Mouse (Mus musculus) liver, embryonic 11.5 days (tissue): ENCODE data around the gene Gypa. TPM values are rescaled to one million over a fixed set of nuclear protein-coding genes. Genes with fewer than 3 reads are reported as not detected.

Experiments used
- ATAC-seq: fragments of 200-750 bp; cut with Nextera tagmentation; replicated peaks from 2 replicates; pipeline ENCODE4 v1.8.0; 2017; ENCODE audit warnings: moderate number of reproducible peaks, mild to moderate bottlenecking, moderate TSS enrichment, moderate library complexity; ENCODE audit not compliant: low FRiP score
- DNase-seq: peaks from one replicate; pipeline ENCODE4 v3.0.0-alpha.2; 2017; ENCODE audit warnings: low spot score
- H3K27ac ChIP-seq: fragments of 300-500 bp; sonication (generic); 2 replicates; pipeline ENCODE4 v1.5.1; 2014; ENCODE audit warnings: mild to moderate bottlenecking, low read depth, low read length, control low read depth
- H3K27me3 ChIP-seq: fragments of 300-500 bp; sonication (generic); replicated peaks from 2 replicates; pipeline ENCODE4 v1.6.1; 2014; ENCODE audit warnings: low read length, mixed read lengths; ENCODE audit not compliant: control insufficient read depth, insufficient read depth
- H3K36me3 ChIP-seq: fragments of 300-500 bp; sonication (generic); 2 replicates; pipeline ENCODE4 v1.6.1; 2014; ENCODE audit warnings: mild to moderate bottlenecking, low read length, moderate library complexity, mixed read lengths; ENCODE audit not compliant: control insufficient read depth, insufficient read depth
- H3K4me1 ChIP-seq: fragments of 300-500 bp; sonication (generic); replicated peaks from 2 replicates; pipeline ENCODE4 v1.6.1; 2014; ENCODE audit warnings: low read length, mixed read lengths; ENCODE audit not compliant: control insufficient read depth, insufficient read depth
- H3K4me2 ChIP-seq: fragments of 300-500 bp; sonication (generic); 2 replicates; pipeline ENCODE4 v1.6.1; 2014; ENCODE audit warnings: mild to moderate bottlenecking, control low read depth, moderate library complexity
- H3K4me3 ChIP-seq: fragments of 300-500 bp; sonication (generic); 2 replicates; pipeline ENCODE4 v1.5.1; 2014; ENCODE audit warnings: low read depth, low read length, control low read depth
- H3K9ac ChIP-seq: fragments of 300-500 bp; sonication (generic); 2 replicates; pipeline ENCODE4 v1.6.1; 2014; ENCODE audit warnings: low read depth, low read length, control low read depth
- H3K9me3 ChIP-seq: fragments of 300-500 bp; sonication (generic); 2 replicates; pipeline ENCODE4 v1.6.1; 2016; ENCODE audit warnings: low read length, inconsistent platforms, mixed read lengths; ENCODE audit not compliant: control insufficient read depth
- WGBS: fragments of 180-500 bp; shearing (Covaris S2); extraction: QIAGEN DNeasy Blood & Tissue Kit; methylation state at CpG from one replicate; pipeline ENCODE4 v1.1.7; 2014; 5-methylcytosine and 5-hydroxymethylcytosine counted together
- polyA plus RNA-seq: library from polyadenylated mRNA; unstranded; fragments of >200 nt; fragmentation: Nextera tagmentation; extraction: Ambion mirVana; gene quantifications from 2 replicates; pipeline ENCODE4 v1.2.1, GENCODE M21; 2014

Gypa gene
- polyA plus RNA-seq, 1 experiment from 2014 or later, result 197 TPM

DNA sequence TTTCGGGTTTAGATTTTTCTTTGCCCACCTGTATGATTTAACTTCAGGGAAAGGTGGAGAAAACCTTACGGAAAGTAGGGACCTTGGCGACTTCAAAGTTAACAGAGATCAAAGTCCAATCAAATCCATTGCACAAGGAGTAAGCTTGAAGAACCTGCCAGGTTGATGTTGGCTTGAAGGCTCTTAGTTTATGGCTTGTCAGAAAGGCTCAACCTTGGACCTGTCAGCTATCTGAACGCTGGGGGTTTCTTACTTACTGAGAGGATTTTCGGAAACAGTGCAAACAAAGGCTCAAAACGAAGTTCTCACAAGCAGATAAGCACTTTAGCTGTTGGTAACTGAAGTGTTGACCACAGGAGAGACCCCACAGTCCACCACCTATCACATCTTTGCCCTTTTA lies 11.4 kb upstream of the Gypa start:
- H3K4me3 ChIP-seq, result no peak overlapping the region
- no peaks in the 10 kb centered on the region for H3K36me3 ChIP-seq
- H3K9ac ChIP-seq, result no peak overlapping the region
- WGBS, result 56% methylated on average over 6 of the region's 6 CpGs
- DNase-seq, result no peak
- H3K4me1 ChIP-seq, result no peaks in the 10 kb centered on the region
- no peak overlapping the region for H3K4me2 ChIP-seq
- no peak overlapping the region for H3K27ac ChIP-seq
- no peak for ATAC-seq
- no peaks in the 10 kb centered on the region for H3K9me3 ChIP-seq
- H3K27me3 ChIP-seq, result no peaks in the 10 kb centered on the region

DNA sequence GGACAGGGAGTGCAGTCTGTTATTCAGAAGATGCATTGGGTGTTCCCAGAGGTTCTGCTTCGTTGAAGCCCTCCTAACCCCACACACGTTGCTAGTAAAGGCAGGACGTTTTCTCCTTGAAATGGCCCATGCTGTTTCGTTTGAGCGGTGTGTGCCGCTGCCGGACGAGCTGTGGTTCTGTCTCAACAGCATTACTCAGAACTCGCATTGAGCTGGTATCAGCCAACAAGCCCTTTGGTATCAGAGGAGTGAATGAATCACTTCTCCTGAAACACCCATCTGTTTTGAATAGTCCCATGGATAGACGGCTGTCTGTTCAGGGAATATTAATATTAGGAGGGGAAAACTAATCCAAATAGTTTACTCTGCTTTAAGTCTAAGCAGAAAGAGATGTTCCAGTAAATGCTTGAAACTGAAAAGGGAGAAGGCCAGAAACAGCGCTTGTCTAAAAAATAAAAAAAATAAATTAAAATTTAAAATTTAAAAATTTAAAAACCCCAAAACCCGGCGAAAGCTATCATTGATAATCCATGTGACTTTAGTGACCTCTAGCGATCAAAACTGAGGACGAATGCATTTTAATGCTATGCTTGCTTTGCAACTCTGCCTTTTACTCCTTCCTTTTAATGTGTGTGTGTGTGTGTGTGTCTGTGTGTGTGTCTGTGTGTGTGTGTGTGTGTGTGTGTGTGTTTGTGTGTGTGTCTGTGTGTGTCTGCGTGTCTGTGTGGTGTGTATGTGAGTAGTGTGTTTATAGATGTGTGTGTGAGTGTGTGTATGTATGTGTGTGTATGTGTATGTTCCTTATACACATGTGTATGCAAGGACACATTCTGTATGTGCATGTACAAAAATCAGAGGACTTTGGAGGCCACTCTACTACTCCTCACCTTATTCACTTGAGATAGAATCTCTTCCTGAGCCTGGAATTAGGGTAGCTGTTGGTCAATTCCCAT lies 10.5 kb upstream of the Gypa start:
- H3K36me3 ChIP-seq, result no peaks in the 10 kb centered on the region
- 33% methylated on average over 16 of the region's 16 CpGs for WGBS
- no peaks in the 10 kb centered on the region for H3K9me3 ChIP-seq
- no peaks in the 10 kb centered on the region for H3K27me3 ChIP-seq
- H3K9ac ChIP-seq, result no peak overlapping the region
- peak overlapping the region; percentile 33; the same call in 1 of the 2 replicates for H3K4me2 ChIP-seq
- DNase-seq (no peak), ATAC-seq (no peak)
- H3K4me3 ChIP-seq, result no peak overlapping the region
- no peak overlapping the region for H3K27ac ChIP-seq
- H3K4me1 ChIP-seq, result no peaks in the 10 kb centered on the region

DNA sequence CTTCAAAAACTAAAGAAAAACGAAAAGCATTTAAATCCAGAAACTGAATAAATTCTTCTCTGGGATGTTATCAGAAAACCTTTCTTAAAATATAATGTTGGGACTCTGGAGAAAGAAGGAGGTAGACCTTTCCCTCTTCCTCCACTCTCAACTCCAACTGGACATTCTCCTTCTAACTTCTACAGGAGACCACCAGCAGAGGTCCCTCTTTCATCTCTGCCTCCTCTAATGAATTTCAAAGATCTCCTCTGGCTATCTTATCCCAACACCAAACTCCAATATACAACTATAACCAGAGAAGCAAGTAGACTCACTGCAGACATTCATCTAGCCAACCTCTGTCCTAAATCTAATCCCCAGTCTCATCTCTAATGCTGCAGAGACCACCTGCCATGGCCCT lies 2.0 kb upstream of the Gypa start:
- no peak overlapping the region for H3K4me2 ChIP-seq
- no peak overlapping the region for H3K9ac ChIP-seq
- 38% methylated on average over 1 of the region's 1 CpGs for WGBS
- no peak overlapping the region for H3K4me3 ChIP-seq
- H3K9me3 ChIP-seq, result no peaks in the 10 kb centered on the region
- no peak overlapping the region for H3K27ac ChIP-seq
- no peaks in the 10 kb centered on the region for H3K27me3 ChIP-seq
- H3K4me1 ChIP-seq, result no peaks in the 10 kb centered on the region
- no peak for ATAC-seq
- no peak for DNase-seq
- H3K36me3 ChIP-seq, result no peaks in the 10 kb centered on the region; the same call in 1 of the 2 replicates

DNA sequence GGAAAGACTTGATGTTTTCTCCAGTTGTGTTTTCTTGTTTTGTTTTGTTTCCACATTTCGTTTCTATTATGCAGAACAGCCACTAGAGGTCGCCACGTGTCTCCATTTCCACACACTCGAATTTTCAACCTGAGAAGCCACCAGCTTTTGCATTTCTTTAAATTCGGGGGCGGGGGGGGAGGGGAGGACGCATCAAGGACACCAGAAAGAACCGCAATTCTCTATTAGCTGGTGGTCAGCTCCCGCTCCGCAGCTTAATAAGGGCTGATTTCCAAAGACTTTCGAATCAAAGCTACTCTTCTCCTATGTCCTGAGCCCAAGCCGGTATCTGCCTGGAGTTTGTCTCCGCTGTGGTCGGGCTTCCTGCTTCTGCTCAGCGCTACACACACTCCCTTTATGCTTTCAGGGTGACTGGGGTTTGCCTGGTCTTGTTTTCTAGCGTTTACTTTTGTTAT lies 567 bp upstream of the Gypa start:
- Histone ChIP-seq H3K4me3 (peak overlapping the region; percentile 45), H3K4me1 (0 out of 2 replicates have a peak, but pooled peaks cover 2% of the 10 kb centered on the region), H3K4me2 (peak overlapping the region; percentile 74), H3K9ac (peak overlapping the region; percentile 67), H3K27me3 (no peaks in the 10 kb centered on the region), H3K9me3 (no peaks in the 10 kb centered on the region), H3K27ac (peak overlapping the region; percentile 77), H3K36me3 (no peaks in the 10 kb centered on the region; the same call in 1 of the 2 replicates)
- 0% methylated on average over 16 of the region's 16 CpGs for WGBS
- peak; percentile 78 for DNase-seq
- peak; percentile 47 for ATAC-seq

DNA sequence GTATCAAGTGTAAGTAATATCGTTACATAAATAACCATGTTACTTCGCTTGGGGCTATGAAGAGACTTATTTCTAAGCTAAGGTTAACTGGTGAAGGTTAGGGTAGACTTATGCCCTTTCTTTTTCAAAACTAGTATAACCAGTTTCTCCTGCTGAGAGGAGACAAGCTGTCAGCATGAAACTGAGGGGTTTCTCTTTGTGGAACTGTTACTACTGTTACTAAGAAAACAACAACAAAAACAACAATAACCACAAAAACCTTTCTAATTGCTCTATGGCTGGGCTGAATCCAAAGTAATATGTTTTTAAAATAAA lies 722 bp downstream of the Gypa start:
- no peaks in the 10 kb centered on the region; the same call in 1 of the 2 replicates for H3K36me3 ChIP-seq
- no peak for ATAC-seq
- H3K4me3 ChIP-seq, result peak overlapping the region; percentile 45
- no peaks in the 10 kb centered on the region for H3K27me3 ChIP-seq
- no peaks in the 10 kb centered on the region for H3K9me3 ChIP-seq
- peak overlapping the region; percentile 45 for H3K9ac ChIP-seq
- 65% methylated on average over 2 of the region's 2 CpGs for WGBS
- H3K27ac ChIP-seq, result peak overlapping the region; percentile 77
- peaks cover 6% of the 10 kb centered on the region; the same call in 1 of the 2 replicates for H3K4me1 ChIP-seq
- H3K4me2 ChIP-seq, result peak overlapping the region; percentile 74; the same call in 1 of the 2 replicates
- no peak for DNase-seq

DNA sequence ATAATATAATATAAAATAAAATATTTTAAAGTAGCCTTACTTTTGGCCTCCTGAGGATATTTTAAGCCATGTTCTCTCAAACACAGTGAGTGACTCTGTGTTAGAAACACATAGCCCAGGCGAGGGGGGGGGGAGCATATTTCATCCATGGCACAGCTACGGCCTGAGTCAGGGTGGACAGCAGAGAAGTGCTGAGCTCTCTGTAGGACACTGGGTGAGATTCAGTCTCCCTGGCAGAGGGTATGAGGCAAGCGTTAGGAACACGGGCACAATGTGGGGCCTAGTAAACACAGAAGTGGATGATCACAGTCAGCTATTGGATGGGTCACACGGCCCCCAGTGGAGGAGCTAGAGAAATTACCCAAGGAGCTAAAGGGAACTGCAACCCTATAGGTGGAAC lies 1.2 kb downstream of the Gypa start:
- Histone ChIP-seq H3K4me3 (peak overlapping the region; percentile 48), H3K36me3 (no peaks in the 10 kb centered on the region; the same call in 1 of the 2 replicates), H3K4me2 (peak overlapping the region; percentile 51), H3K9ac (peak overlapping the region; percentile 70), H3K27me3 (no peaks in the 10 kb centered on the region), H3K9me3 (no peaks in the 10 kb centered on the region), H3K27ac (peak overlapping the region; percentile 54; the same call in 1 of the 2 replicates), H3K4me1 (peaks cover 11% of the 10 kb centered on the region; the same call in 1 of the 2 replicates)
- WGBS, result 65% methylated on average over 5 of the region's 5 CpGs
- ATAC-seq, result peak; percentile 35
- no peak for DNase-seq

DNA sequence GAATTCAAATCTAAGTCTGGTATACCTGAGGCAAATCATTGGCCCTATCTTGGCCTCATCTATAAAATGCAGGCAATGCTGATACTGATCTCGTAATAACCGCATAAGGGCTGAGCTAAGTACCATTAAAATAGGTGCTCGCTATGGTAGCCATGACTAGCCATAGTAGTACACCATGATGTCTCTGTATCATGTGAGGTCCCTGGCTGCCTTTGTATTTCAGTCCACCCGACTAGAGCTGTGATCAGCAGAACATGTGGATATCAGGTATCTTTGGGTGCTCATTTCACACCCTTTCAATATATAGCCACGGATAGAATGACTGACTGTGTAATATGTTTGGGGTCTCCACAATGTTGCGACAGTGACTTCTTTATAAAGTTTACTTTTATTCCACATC lies 1.9 kb downstream of the Gypa start:
- ATAC-seq, result no peak
- peak overlapping the region; percentile 60 for H3K4me2 ChIP-seq
- no peaks in the 10 kb centered on the region for H3K27me3 ChIP-seq
- H3K4me1 ChIP-seq, result peaks cover 12% of the 10 kb centered on the region; the same call in 1 of the 2 replicates
- peak overlapping the region; percentile 38 for H3K4me3 ChIP-seq
- H3K9ac ChIP-seq, result peak overlapping the region; percentile 52
- 79% methylated on average over 6 of the region's 6 CpGs for WGBS
- DNase-seq, result no peak
- peak overlapping the region; percentile 20; the same call in 1 of the 2 replicates for H3K27ac ChIP-seq
- H3K36me3 ChIP-seq, result no peaks in the 10 kb centered on the region; the same call in 1 of the 2 replicates
- no peaks in the 10 kb centered on the region for H3K9me3 ChIP-seq

DNA sequence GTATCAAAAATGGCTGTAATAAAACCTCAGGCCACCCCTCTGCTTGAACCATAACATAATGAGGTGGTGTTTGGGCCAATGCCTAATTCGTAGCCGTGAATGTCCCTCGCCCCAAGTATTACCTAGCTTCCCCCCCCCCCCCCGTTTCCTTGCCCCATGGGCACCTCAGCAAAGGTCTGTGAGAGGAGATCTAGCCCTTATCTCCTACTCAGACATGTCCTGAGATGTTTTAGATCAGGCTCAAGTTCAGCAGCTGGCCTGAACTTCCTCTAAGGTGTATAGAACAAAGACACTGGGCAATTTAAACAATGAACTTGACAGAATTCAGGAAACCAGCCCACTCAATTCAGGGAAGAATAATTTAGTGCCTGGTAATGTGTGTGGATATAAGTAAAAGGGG lies 3.7 kb downstream of the Gypa start:
- H3K27me3 ChIP-seq, result no peaks in the 10 kb centered on the region
- peak overlapping the region; percentile 44 for H3K9ac ChIP-seq
- H3K4me1 ChIP-seq, result peaks cover 19% of the 10 kb centered on the region
- ATAC-seq (no peak), DNase-seq (no peak)
- H3K27ac ChIP-seq, result peak overlapping the region; percentile 63
- WGBS, result 51% methylated on average over 4 of the region's 4 CpGs
- H3K4me2 ChIP-seq, result peak overlapping the region; percentile 60
- no peaks in the 10 kb centered on the region; the same call in 1 of the 2 replicates for H3K36me3 ChIP-seq
- H3K9me3 ChIP-seq, result no peaks in the 10 kb centered on the region
- H3K4me3 ChIP-seq, result peak overlapping the region; percentile 38
